Mouse (Mus musculus): ENCODE results near the gene Mettl23. TPM values are rescaled to one million over a fixed set of nuclear protein-coding genes. Genes with fewer than 3 reads are reported as not detected.

Mettl23 gene
- polyA plus RNA-seq (2014; fragmentation: Nextera tagmentation; extraction: Ambion mirVana): 72.5 and 76.2 TPM in 2 replicates

GRCm38 (mm10) chr11:116843261-116844233 is at the start of gene Mettl23, which contains the start of gene Jmjd6:
Gene Mettl23 (plus strand): TSS chr11:116843278.
Gene Jmjd6 (minus strand): TSS chr11:116843449.
- peak within 1 kb of the TSS; percentile 83 for H3K4me3 ChIP-seq (ENCODE audit: low read depth, low read length)
- peak within 1 kb of the TSS; percentile 93 for H3K4me2 ChIP-seq
- DNase-seq (ENCODE audit: low spot score, missing footprints) (peak; percentile 98), ATAC-seq (ENCODE audit: low FRiP score) (peak; percentile 96)
- no peaks in the 10 kb centered on the region for H3K27me3 ChIP-seq (ENCODE audit: control insufficient read depth, insufficient read depth, low read length)
- H3K4me1 ChIP-seq (ENCODE audit: control insufficient read depth, insufficient read depth, low read length): peaks cover 32% of the 10 kb centered on the region
- H3K36me3 ChIP-seq (ENCODE audit: control insufficient read depth, insufficient read depth, low read length): peaks cover 15% of the 10 kb centered on the region
- peak within 1 kb of the TSS; percentile 97 for H3K27ac ChIP-seq (ENCODE audit: low read depth, low read length)
- peak within 1 kb of the TSS; percentile 94 for H3K9ac ChIP-seq (ENCODE audit: low read length)
- WGBS: under 1% methylated on average over 72 of the region's 72 CpGs
- no peaks in the 10 kb centered on the region for H3K9me3 ChIP-seq (ENCODE audit: control insufficient read depth, low read length)

- Histone ChIP-seq H3K27me3 (ENCODE audit: control insufficient read depth, insufficient read depth, low read length) (no peaks in the 10 kb centered on the region), H3K9me3 (ENCODE audit: control insufficient read depth, low read length) (no peaks in the 10 kb centered on the region), H3K4me1 (ENCODE audit: control insufficient read depth, insufficient read depth, low read length) (no peaks in the 10 kb centered on the region), H3K36me3 (ENCODE audit: control insufficient read depth, insufficient read depth, low read length) (no peaks in the 10 kb centered on the region), H3K4me2 (no peak overlapping the region), H3K4me3 (ENCODE audit: low read depth, low read length) (no peak overlapping the region), H3K9ac (ENCODE audit: low read length) (no peak overlapping the region), H3K27ac (ENCODE audit: low read depth, low read length) (no peak overlapping the region)
- DNase-seq (ENCODE audit: low spot score, missing footprints) (no peak), ATAC-seq (ENCODE audit: low FRiP score) (no peak)
- 88% methylated on average over 5 of the region's 5 CpGs for WGBS
Measured at GRCm38 (mm10) chr11:116799364-116799763, 43.7 kb upstream of the Mettl23 start.

DNA sequence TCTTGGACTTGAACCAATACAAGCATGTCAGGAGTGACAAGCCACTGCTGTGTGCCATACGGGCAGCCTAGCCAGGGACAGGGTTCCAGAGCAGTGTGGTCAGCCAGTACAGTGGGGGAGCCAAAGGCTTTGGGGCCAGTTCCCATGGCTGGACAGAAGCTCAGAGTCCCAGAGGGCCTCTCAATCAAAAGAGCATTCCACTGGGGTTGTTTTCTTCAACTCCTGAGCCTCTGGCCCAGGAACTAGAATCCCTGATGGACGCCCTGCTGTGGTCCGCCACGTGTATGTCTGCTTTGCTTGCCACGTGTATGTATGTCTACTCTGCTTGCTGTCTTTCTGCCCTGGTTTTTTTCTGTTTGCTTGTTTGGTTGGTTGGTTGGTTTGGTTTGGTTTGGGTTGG is 42.0 kb upstream of the Mettl23 start:
- 88% methylated on average over 5 of the region's 5 CpGs for WGBS
- Histone ChIP-seq H3K9ac (ENCODE audit: low read length) (no peak overlapping the region), H3K9me3 (ENCODE audit: control insufficient read depth, low read length) (no peaks in the 10 kb centered on the region), H3K27me3 (ENCODE audit: control insufficient read depth, insufficient read depth, low read length) (no peaks in the 10 kb centered on the region), H3K4me2 (no peak overlapping the region), H3K4me1 (ENCODE audit: control insufficient read depth, insufficient read depth, low read length) (no peaks in the 10 kb centered on the region), H3K4me3 (ENCODE audit: low read depth, low read length) (no peak overlapping the region), H3K27ac (ENCODE audit: low read depth, low read length) (no peak overlapping the region), H3K36me3 (ENCODE audit: control insufficient read depth, insufficient read depth, low read length) (no peaks in the 10 kb centered on the region)
- ATAC-seq (ENCODE audit: low FRiP score) (no peak), DNase-seq (ENCODE audit: low spot score, missing footprints) (no peak)

GRCm38 (mm10) chr11:116802709-116803108 is 40.4 kb upstream of the Mettl23 start:
- H3K36me3 ChIP-seq (ENCODE audit: control insufficient read depth, insufficient read depth, low read length): no peaks in the 10 kb centered on the region
- no peaks in the 10 kb centered on the region for H3K27me3 ChIP-seq (ENCODE audit: control insufficient read depth, insufficient read depth, low read length)
- no peak for DNase-seq (ENCODE audit: low spot score, missing footprints)
- WGBS: 88% methylated on average over 5 of the region's 5 CpGs
- no peaks in the 10 kb centered on the region for H3K9me3 ChIP-seq (ENCODE audit: control insufficient read depth, low read length)
- H3K4me1 ChIP-seq (ENCODE audit: control insufficient read depth, insufficient read depth, low read length): no peaks in the 10 kb centered on the region; the same call in 1 of the 2 replicates
- no peak overlapping the region for H3K4me3 ChIP-seq (ENCODE audit: low read depth, low read length)
- ATAC-seq (ENCODE audit: low FRiP score): no peak
- no peak overlapping the region for H3K4me2 ChIP-seq
- no peak overlapping the region for H3K9ac ChIP-seq (ENCODE audit: low read length)
- no peak overlapping the region for H3K27ac ChIP-seq (ENCODE audit: low read depth, low read length)

GRCm38 (mm10) chr11:116806136-116807071 is 36.7 kb upstream of the Mettl23 start:
- no peak overlapping the region for H3K27ac ChIP-seq (ENCODE audit: low read depth, low read length)
- H3K36me3 ChIP-seq (ENCODE audit: control insufficient read depth, insufficient read depth, low read length): no peaks in the 10 kb centered on the region
- DNase-seq (ENCODE audit: low spot score, missing footprints) (no peak), ATAC-seq (ENCODE audit: low FRiP score) (no peak)
- H3K4me1 ChIP-seq (ENCODE audit: control insufficient read depth, insufficient read depth, low read length): peaks cover 13% of the 10 kb centered on the region
- H3K9me3 ChIP-seq (ENCODE audit: control insufficient read depth, low read length): no peaks in the 10 kb centered on the region
- no peak overlapping the region for H3K9ac ChIP-seq (ENCODE audit: low read length)
- H3K27me3 ChIP-seq (ENCODE audit: control insufficient read depth, insufficient read depth, low read length): no peaks in the 10 kb centered on the region
- WGBS: 85% methylated on average over 15 of the region's 15 CpGs
- no peak overlapping the region for H3K4me3 ChIP-seq (ENCODE audit: low read depth, low read length)
- H3K4me2 ChIP-seq: no peak overlapping the region

- Histone ChIP-seq H3K9ac (ENCODE audit: low read length) (no peak overlapping the region), H3K27ac (ENCODE audit: low read depth, low read length) (no peak overlapping the region), H3K27me3 (ENCODE audit: control insufficient read depth, insufficient read depth, low read length) (no peaks in the 10 kb centered on the region), H3K36me3 (ENCODE audit: control insufficient read depth, insufficient read depth, low read length) (no peaks in the 10 kb centered on the region), H3K9me3 (ENCODE audit: control insufficient read depth, low read length) (no peaks in the 10 kb centered on the region), H3K4me3 (ENCODE audit: low read depth, low read length) (no peak overlapping the region), H3K4me2 (no peak overlapping the region), H3K4me1 (ENCODE audit: control insufficient read depth, insufficient read depth, low read length) (peaks cover 18% of the 10 kb centered on the region)
- ATAC-seq (ENCODE audit: low FRiP score) (no peak), DNase-seq (ENCODE audit: low spot score, missing footprints) (no peak)
- WGBS: 69% methylated on average over 7 of the region's 7 CpGs
Measured at GRCm38 (mm10) chr11:116807116-116807515, 36.0 kb upstream of the Mettl23 start.

DNA sequence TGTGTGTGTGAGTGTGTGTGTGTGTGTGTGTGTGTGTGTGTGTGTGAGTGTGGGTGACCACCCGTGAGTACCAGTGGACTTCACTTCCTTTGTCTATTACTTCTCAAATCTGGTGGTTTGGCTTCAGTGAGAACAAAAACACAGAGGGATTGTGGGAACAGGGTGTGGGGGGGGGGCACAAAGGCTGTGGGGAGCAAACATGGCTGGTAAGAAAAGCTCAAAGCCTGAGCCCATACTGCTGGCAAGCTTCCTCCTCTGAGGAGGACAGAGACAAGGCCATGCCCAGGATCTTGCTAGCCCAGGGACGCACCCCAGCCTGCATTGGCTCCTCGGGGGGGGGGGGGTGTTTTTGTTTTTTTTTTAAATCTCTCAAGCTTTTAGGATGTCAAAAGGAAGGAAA is 35.6 kb upstream of the Mettl23 start:
- Histone ChIP-seq H3K4me3 (ENCODE audit: low read depth, low read length) (no peak overlapping the region), H3K9ac (ENCODE audit: low read length) (no peak overlapping the region; the same call in 1 of the 2 replicates), H3K9me3 (ENCODE audit: control insufficient read depth, low read length) (no peaks in the 10 kb centered on the region), H3K27ac (ENCODE audit: low read depth, low read length) (no peak overlapping the region), H3K4me1 (ENCODE audit: control insufficient read depth, insufficient read depth, low read length) (peaks cover 22% of the 10 kb centered on the region), H3K27me3 (ENCODE audit: control insufficient read depth, insufficient read depth, low read length) (no peaks in the 10 kb centered on the region), H3K36me3 (ENCODE audit: control insufficient read depth, insufficient read depth, low read length) (no peaks in the 10 kb centered on the region), H3K4me2 (no peak overlapping the region)
- DNase-seq (ENCODE audit: low spot score, missing footprints) (no peak), ATAC-seq (ENCODE audit: low FRiP score) (no peak)
- 75% methylated on average over 3 of the region's 3 CpGs for WGBS

- H3K27ac ChIP-seq (ENCODE audit: low read depth, low read length): no peak overlapping the region
Measured at GRCm38 (mm10) chr11:116807938-116808606, 35.0 kb upstream of the Mettl23 start.

More at GRCm38 (mm10) chr11:116807938-116808606, 35.0 kb upstream of the Mettl23 start:
- H3K36me3 ChIP-seq (ENCODE audit: control insufficient read depth, insufficient read depth, low read length): no peaks in the 10 kb centered on the region
- no peak overlapping the region for H3K4me3 ChIP-seq (ENCODE audit: low read depth, low read length)
- no peak for ATAC-seq (ENCODE audit: low FRiP score)
- no peaks in the 10 kb centered on the region for H3K9me3 ChIP-seq (ENCODE audit: control insufficient read depth, low read length)
- no peak overlapping the region; the same call in 1 of the 2 replicates for H3K9ac ChIP-seq (ENCODE audit: low read length)
- H3K27me3 ChIP-seq (ENCODE audit: control insufficient read depth, insufficient read depth, low read length): no peaks in the 10 kb centered on the region
- H3K4me2 ChIP-seq: no peak overlapping the region
- peak; percentile 98 for DNase-seq (ENCODE audit: low spot score, missing footprints)
- WGBS: 28% methylated on average over 7 of the region's 7 CpGs
- peaks cover 28% of the 10 kb centered on the region for H3K4me1 ChIP-seq (ENCODE audit: control insufficient read depth, insufficient read depth, low read length)

Measured in midbrain, embryonic 11.5 days (tissue).